Mouse (Mus musculus): ENCODE results near the gene Olfr482. TPM values are rescaled to one million over a fixed set of nuclear protein-coding genes. Genes with fewer than 3 reads are reported as not detected.

Gene Olfr482
- total RNA-seq (2021), result 1 to 10 TPM; 1.9 to 2.0 TPM
- long read RNA-seq, experiment 1, result 0 reads
- long read RNA-seq, experiment 2, result 0 reads

GRCm38 (mm10) chr7:108097486-108097885 lies at the start of gene Olfr482:
TSS of gene Olfr482 (minus strand) at chr7:108097586.
- no peak for DNase-seq (ENCODE audit: low spot score in 2 of 2)

- no peak for DNase-seq (ENCODE audit: low spot score in 2 of 2)
Measured at GRCm38 (mm10) chr7:108127349-108127748, 30.0 kb upstream of the Olfr482 start, which contains the start of gene Olfr484. TSS of gene Olfr484 (minus strand) at chr7:108127449.

GRCm38 (mm10) chr7:108121416-108121815 lies 24.0 kb upstream of the Olfr482 start:
- no peak for DNase-seq (ENCODE audit: low spot score in 2 of 2)

- no peak for DNase-seq (ENCODE audit: low spot score in 2 of 2)
Measured at GRCm38 (mm10) chr7:108120681-108121080, 23.3 kb upstream of the Olfr482 start.

- DNase-seq (ENCODE audit: low spot score in 2 of 2), result no peak
Measured at GRCm38 (mm10) chr7:108100549-108100948, 3.2 kb upstream of the Olfr482 start, which contains the start of gene Olfr483. TSS of gene Olfr483 (plus strand) at chr7:108100849.

- DNase-seq (ENCODE audit: low spot score in 2 of 2), result no peak
Measured at GRCm38 (mm10) chr7:108079555-108079954, 17.8 kb downstream of the Olfr482 start, which contains the start of gene Olfr481. TSS of gene Olfr481 (plus strand) at chr7:108079855.

- no peak for DNase-seq (ENCODE audit: low spot score in 2 of 2)
Measured at GRCm38 (mm10) chr7:108067246-108067645, 30.1 kb downstream of the Olfr482 start, which contains the start of gene Olfr480. TSS of gene Olfr480 (minus strand) at chr7:108067346.

GRCm38 (mm10) chr7:108050393-108050792 lies 47.0 kb downstream of the Olfr482 start, which contains the start of gene Olfr479:
TSS of gene Olfr479 (plus strand) at chr7:108050693.
- DNase-seq (ENCODE audit: low spot score in 2 of 2), result no peak

Other genes with a start within 250 kb of the Olfr482 start
- not detected for gene Olfr472, start 199.7 kb downstream of the Olfr482 start, total RNA-seq (2021)
- gene Olfr473, start 167.1 kb downstream of the Olfr482 start, total RNA-seq (2021), result not detected
- gene Olfr474, start 142.9 kb downstream of the Olfr482 start, total RNA-seq (2021), result not detected
- not detected for gene Olfr476, start 132.8 kb downstream of the Olfr482 start, total RNA-seq (2021)
- gene Olfr477, start 110.9 kb downstream of the Olfr482 start, total RNA-seq (2021), result not detected
- gene Olfr478, start 63.6 kb downstream of the Olfr482 start, total RNA-seq (2021), result not detected
- gene Olfr479, start 46.9 kb downstream of the Olfr482 start, total RNA-seq (2021), result not detected
- gene Olfr480, start 30.2 kb downstream of the Olfr482 start, total RNA-seq (2021), result not detected
- gene Olfr481, start 17.7 kb downstream of the Olfr482 start, total RNA-seq (2021), result not detected
- not detected for gene Olfr483, start 3.3 kb upstream of the Olfr482 start, total RNA-seq (2021)
- not detected for gene Olfr484, start 29.9 kb upstream of the Olfr482 start, total RNA-seq (2021)
- not detected for gene Olfr485, start 62.3 kb upstream of the Olfr482 start, total RNA-seq (2021)
- not detected for gene Olfr486, start 75.2 kb upstream of the Olfr482 start, total RNA-seq (2021)
- not detected for gene Olfr487, start 117.0 kb upstream of the Olfr482 start, total RNA-seq (2021)
- not detected for gene Olfr488, start 160.8 kb upstream of the Olfr482 start, total RNA-seq (2021)
- not detected for gene Olfr490, start 191.3 kb upstream of the Olfr482 start, total RNA-seq (2021)
- gene Olfr491, start 215.9 kb upstream of the Olfr482 start, total RNA-seq (2021), result not detected
- gene Olfr492, start 226.1 kb upstream of the Olfr482 start, total RNA-seq (2021), result not detected
- not detected for gene Olfr493, start 249.4 kb upstream of the Olfr482 start, total RNA-seq (2021)

Measured in adrenal gland, adult 18-20 months (tissue).